Comparison of ENCODE assay signal across 23 mouse cellular contexts in the genomic region with DNA sequence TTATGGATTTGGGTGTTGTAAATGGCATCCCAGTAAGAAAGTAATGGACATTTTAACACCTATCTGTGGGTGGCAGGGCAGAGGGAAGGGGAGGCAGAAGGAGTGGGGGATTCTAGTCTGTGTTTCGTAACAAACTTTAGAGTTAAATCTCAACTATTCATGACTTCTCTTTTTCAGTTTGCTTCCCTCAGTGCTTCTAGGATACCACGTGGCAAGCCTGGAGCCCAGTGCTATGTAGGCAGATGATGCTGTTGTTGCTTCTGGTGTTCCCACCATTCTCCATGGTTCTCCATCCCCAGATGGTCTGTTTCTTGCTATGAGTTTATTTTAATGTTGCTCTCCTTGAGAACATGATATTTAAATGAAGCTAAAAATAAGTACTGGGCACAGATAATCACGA.
DNase-seq lines count a peak whose midpoint lies in the region; ATAC-seq and TF ChIP-seq lines count a peak whose summit lies in the region.
"Had no signal": no experiment of that assay in that cellular context is flagged by ENCODE, and none has a peak within 500 bp of the region (broad histone marks: within the 10 kb centered on the region; RNA-seq: fewer than 3 reads in every experiment).

No protein-coding gene starts in this region.

- H3K36me3 ChIP-seq in hindbrain, embryonic 10.5 days: no peaks in the 10 kb centered on the region
- H3K36me3 ChIP-seq in hindbrain, embryonic 12.5 days: no peaks in the 10 kb centered on the region
- H3K36me3 ChIP-seq in midbrain, embryonic 12.5 days: no peaks in the 10 kb centered on the region
- no peaks in the 10 kb centered on the region for H3K36me3 ChIP-seq in midbrain, postnatal 0 days (ENCODE audit: insufficient read depth, low read length)
- H3K36me3 ChIP-seq: embryonic facial prominence, embryonic 12.5 days; hindbrain, embryonic 13.5 days; kidney, embryonic 15.5 days; limb, embryonic 12.5 days; liver, embryonic 13.5 days; lung, embryonic 15.5 days; neural tube, embryonic 13.5 days; stomach, embryonic 15.5 days had no signal

- DNase-seq in hindbrain, embryonic 10.5 days (ENCODE audit: low spot score): no peak
- no peak for DNase-seq in midbrain, postnatal 0 days (ENCODE audit: low spot score)
- DNase-seq in left cerebral cortex, postnatal 25 days (ENCODE audit: low spot score in 2 of 2): peak; percentile 61 to 90
- no peak for DNase-seq in ovary, postnatal 14 days (ENCODE audit: low spot score)
- no peak for DNase-seq in adrenal gland, adult (ENCODE audit: inconsistent age in 2 of 2, low spot score in 1 of 2)
- DNase-seq: adrenal gland, adult 2 months; cerebellum, adult 2 months; gastrocnemius, postnatal 10 days; heart, adult 2 months; liver, embryonic 13.5 days; spleen, adult 18-20 months had no signal

- H3K9me3 ChIP-seq in hindbrain, embryonic 10.5 days: no peaks in the 10 kb centered on the region
- H3K9me3 ChIP-seq in hindbrain, embryonic 12.5 days (replicated peaks): no peaks in the 10 kb centered on the region
- H3K9me3 ChIP-seq in midbrain, embryonic 12.5 days: no peaks in the 10 kb centered on the region
- no peaks in the 10 kb centered on the region for H3K9me3 ChIP-seq in midbrain, postnatal 0 days (ENCODE audit: low read length)
- H3K9me3 ChIP-seq: embryonic facial prominence, embryonic 12.5 days; hindbrain, embryonic 13.5 days; kidney, embryonic 15.5 days; limb, embryonic 12.5 days; liver, embryonic 13.5 days; lung, embryonic 15.5 days; megakaryocyte, embryonic 14.5 days; neural tube, embryonic 13.5 days; stomach, embryonic 15.5 days had no signal

- H3K4me3 ChIP-seq in hindbrain, embryonic 10.5 days: no peak overlapping the region
- H3K4me3 ChIP-seq in hindbrain, embryonic 12.5 days: no peak overlapping the region
- no peak overlapping the region for H3K4me3 ChIP-seq in midbrain, embryonic 12.5 days
- H3K4me3 ChIP-seq in midbrain, postnatal 0 days (ENCODE audit: low read depth, low read length): no peak overlapping the region
- H3K4me3 ChIP-seq: embryonic facial prominence, embryonic 12.5 days; heart, adult 2 months; hindbrain, embryonic 13.5 days; kidney, embryonic 15.5 days; limb, embryonic 12.5 days; liver, embryonic 13.5 days; lung, embryonic 15.5 days; megakaryocyte, embryonic 14.5 days; neural tube, embryonic 13.5 days; stomach, embryonic 15.5 days had no signal

- no peak overlapping the region for H3K9ac ChIP-seq in hindbrain, embryonic 12.5 days
- no peak overlapping the region for H3K9ac ChIP-seq in midbrain, embryonic 12.5 days (replicated peaks)
- no peak overlapping the region for H3K9ac ChIP-seq in midbrain, postnatal 0 days (replicated peaks; ENCODE audit: low read length, poor library complexity, severe bottlenecking)
- H3K9ac ChIP-seq: embryonic facial prominence, embryonic 12.5 days; hindbrain, embryonic 13.5 days; kidney, embryonic 15.5 days; limb, embryonic 12.5 days; liver, embryonic 13.5 days; lung, embryonic 15.5 days; neural tube, embryonic 13.5 days; stomach, embryonic 15.5 days had no signal

- intact Hi-C loops in left cerebral cortex, postnatal 25 days (cut with DNase I): loop anchor here (2.0 kb wide), 2 partner anchors 76 to 118 kb away; no protein-coding TSS in a partner anchor

- no peaks in the 10 kb centered on the region for H3K27me3 ChIP-seq in hindbrain, embryonic 10.5 days (ENCODE audit: insufficient read depth, poor library complexity, severe bottlenecking)
- no peaks in the 10 kb centered on the region for H3K27me3 ChIP-seq in hindbrain, embryonic 12.5 days
- no peaks in the 10 kb centered on the region for H3K27me3 ChIP-seq in midbrain, embryonic 12.5 days
- no peaks in the 10 kb centered on the region for H3K27me3 ChIP-seq in midbrain, postnatal 0 days (ENCODE audit: insufficient read depth, low read length)
- H3K27me3 ChIP-seq: hindbrain, embryonic 13.5 days; neural tube, embryonic 13.5 days; stomach, embryonic 15.5 days had no signal

- peaks cover 88% of the 10 kb centered on the region for H3K4me1 ChIP-seq in hindbrain, embryonic 10.5 days (replicated peaks)
- peaks cover 63% of the 10 kb centered on the region for H3K4me1 ChIP-seq in hindbrain, embryonic 12.5 days
- peaks cover 30% of the 10 kb centered on the region for H3K4me1 ChIP-seq in midbrain, embryonic 12.5 days
- peaks cover 4% of the 10 kb centered on the region for H3K4me1 ChIP-seq in midbrain, postnatal 0 days (ENCODE audit: insufficient read depth, low read length)
- H3K4me1 ChIP-seq: limb, embryonic 12.5 days; megakaryocyte, embryonic 14.5 days had no signal

- ATAC-seq in hindbrain, embryonic 12.5 days (ENCODE audit: low FRiP score): no peak
- ATAC-seq in midbrain, embryonic 12.5 days (ENCODE audit: low FRiP score, low read depth): no peak
- ATAC-seq in midbrain, postnatal 0 days (ENCODE audit: low FRiP score): no peak
- ATAC-seq in activated CD4-positive, CD25-positive, alpha-beta regulatory T cell, adult 4 months: no peak
- ATAC-seq: forebrain, embryonic 16.5 days had no signal

- no peak overlapping the region for H3K4me2 ChIP-seq in hindbrain, embryonic 12.5 days (replicated peaks)
- H3K4me2 ChIP-seq in midbrain, embryonic 12.5 days (replicated peaks): no peak overlapping the region
- no peak overlapping the region for H3K4me2 ChIP-seq in midbrain, postnatal 0 days (ENCODE audit: low read depth, low read length, poor library complexity, severe bottlenecking)
- H3K4me2 ChIP-seq: embryonic facial prominence, embryonic 12.5 days; hindbrain, embryonic 13.5 days; kidney, embryonic 15.5 days; limb, embryonic 12.5 days; liver, embryonic 13.5 days; lung, embryonic 15.5 days; neural tube, embryonic 13.5 days; stomach, embryonic 15.5 days had no signal

- H3K27ac ChIP-seq in hindbrain, embryonic 10.5 days: peak overlapping the region; percentile 80
- H3K27ac ChIP-seq in hindbrain, embryonic 12.5 days: no peak overlapping the region
- H3K27ac ChIP-seq in midbrain, embryonic 12.5 days (replicated peaks): 0 out of 2 replicates have a peak overlapping the region, but pooled peaks have one; percentile 61
- H3K27ac ChIP-seq in midbrain, postnatal 0 days (ENCODE audit: low read depth, low read length): no peak overlapping the region
- H3K27ac ChIP-seq: embryonic facial prominence, embryonic 12.5 days; heart, adult 2 months; kidney, embryonic 15.5 days; limb, embryonic 12.5 days; liver, embryonic 13.5 days; lung, embryonic 15.5 days; neural tube, embryonic 13.5 days; stomach, embryonic 15.5 days had no signal

- TF ChIP-seq CTCF in midbrain, postnatal 0 days (IDR thresholded peaks at IDR 0.05): no peak

- 86% methylated on average over 3 of the region's 3 CpGs for WGBS in hindbrain, embryonic 10.5 days
- WGBS in hindbrain, embryonic 12.5 days: 87% methylated on average over 3 of the region's 3 CpGs
- WGBS in midbrain, embryonic 12.5 days: 79% methylated on average over 3 of the region's 3 CpGs
- WGBS in midbrain, postnatal 0 days: 75% methylated on average over 3 of the region's 3 CpGs

Comparison
In these comparisons a context has a peak if more than half of its experiments do, and no peak if none do; other contexts are left out.
1. H3K27ac ChIP-seq: peak in hindbrain, embryonic 10.5 days (single experiment) and midbrain, embryonic 12.5 days (single experiment); none in hindbrain, embryonic 12.5 days (single experiment) and midbrain, postnatal 0 days (single experiment).
2. DNase-seq: peak in left cerebral cortex, postnatal 25 days (2 of 2); none in hindbrain, embryonic 10.5 days (single experiment), midbrain, postnatal 0 days (single experiment), ovary, postnatal 14 days (single experiment) and adrenal gland, adult (0 of 2).